Mouse (Mus musculus) brain, embryonic 14.5 days (tissue): ENCODE results near the gene Wnt2b. TPM values are rescaled to one million over a fixed set of nuclear protein-coding genes. Genes with fewer than 3 reads are reported as not detected.

Experiments used
- DNase-seq: peaks from one replicate; pipeline ENCODE4 v3.0.0-alpha.2; 2011; ENCODE audit warnings: low read depth
- CTCF ChIP-seq: fragments of 200-500 bp; IDR thresholded peaks from 2 replicates; pipeline ENCODE4 v1.5.1; 2012; ENCODE audit warnings: inconsistent platforms, mild to moderate bottlenecking, moderate library complexity, borderline replicate concordance; ENCODE audit not compliant: insufficient read depth, insufficient read length; ENCODE audit errors: extremely low read depth
- POLR2A ChIP-seq: fragments of 200-500 bp; IDR thresholded peaks from 2 replicates; pipeline ENCODE4 v1.6.1; 2012; ENCODE audit warnings: mild to moderate bottlenecking, inconsistent platforms, borderline replicate concordance; ENCODE audit not compliant: poor library complexity, insufficient read depth, insufficient read length, severe bottlenecking; ENCODE audit errors: extremely low read depth
- polyA plus RNA-seq: library from polyadenylated mRNA; depleted of rRNA; stranded (reverse); fragments of >200 nt; gene quantifications from 2 replicates; pipeline ENCODE4 v1.2.3, GENCODE M21; 2012; rRNA removed

Gene Wnt2b
- polyA plus RNA-seq, 1 experiment: 3.0 TPM

- TF ChIP-seq CTCF (no peak), POLR2A (no peak)
- DNase-seq: peak; percentile 31
Observed at GRCm38 (mm10) chr3:104914986-104915385, 46.7 kb downstream of the Wnt2b start.

GRCm38 (mm10) chr3:104909195-104909594 lies 52.5 kb downstream of the Wnt2b start:
- DNase-seq: no peak
- TF ChIP-seq POLR2A (no peak), CTCF (no peak)

GRCm38 (mm10) chr3:104906007-104906406 lies 55.7 kb downstream of the Wnt2b start:
- DNase-seq: no peak
- no peak for TF ChIP-seq CTCF
- no peak for TF ChIP-seq POLR2A

- TF ChIP-seq POLR2A (no peak), CTCF (no peak)
- DNase-seq: no peak
Observed at GRCm38 (mm10) chr3:104905389-104905788, 56.3 kb downstream of the Wnt2b start.

GRCm38 (mm10) chr3:104901154-104901553 lies 60.6 kb downstream of the Wnt2b start:
- no peak for DNase-seq
- no peak for TF ChIP-seq CTCF
- TF ChIP-seq POLR2A: no peak

GRCm38 (mm10) chr3:104896141-104896540 lies 65.6 kb downstream of the Wnt2b start:
- DNase-seq: peak; percentile 72
- TF ChIP-seq CTCF (no peak), POLR2A (no peak)

Other genes with a start within 250 kb of the Wnt2b start
- gene Ppm1j, start 180.9 kb downstream of the Wnt2b start, polyA plus RNA-seq: 1.2 and 2.1 TPM in 2 replicates
- gene Fam19a3, start 180.1 kb downstream of the Wnt2b start, polyA plus RNA-seq: 0.12 and 0.26 TPM in 2 replicates
- gene Rhoc, start 173.5 kb downstream of the Wnt2b start, polyA plus RNA-seq: 33.1 and 40.4 TPM in 2 replicates
- 6.0 and 8.6 TPM in 2 replicates for gene Mov10, start 143.4 kb downstream of the Wnt2b start, polyA plus RNA-seq
- 13.9 and 14.6 TPM in 2 replicates for gene St7l, start 97.9 kb downstream of the Wnt2b start, polyA plus RNA-seq
- 55.6 and 77.9 TPM in 2 replicates for gene Capza1, start 97.4 kb downstream of the Wnt2b start, polyA plus RNA-seq
- gene Cttnbp2nl, start 91.2 kb upstream of the Wnt2b start, polyA plus RNA-seq: 12.1 and 28.8 TPM in 2 replicates
- gene 4930564D02Rik, start 104.9 kb upstream of the Wnt2b start, polyA plus RNA-seq: not detected in 2 replicates